Mouse (Mus musculus): ENCODE results near the gene Gne. TPM values are rescaled to one million over a fixed set of nuclear protein-coding genes. Genes with fewer than 3 reads are reported as not detected.

Gne gene
- polyA plus RNA-seq, 1 experiment from 2014 or later: 46.3 TPM

DNA sequence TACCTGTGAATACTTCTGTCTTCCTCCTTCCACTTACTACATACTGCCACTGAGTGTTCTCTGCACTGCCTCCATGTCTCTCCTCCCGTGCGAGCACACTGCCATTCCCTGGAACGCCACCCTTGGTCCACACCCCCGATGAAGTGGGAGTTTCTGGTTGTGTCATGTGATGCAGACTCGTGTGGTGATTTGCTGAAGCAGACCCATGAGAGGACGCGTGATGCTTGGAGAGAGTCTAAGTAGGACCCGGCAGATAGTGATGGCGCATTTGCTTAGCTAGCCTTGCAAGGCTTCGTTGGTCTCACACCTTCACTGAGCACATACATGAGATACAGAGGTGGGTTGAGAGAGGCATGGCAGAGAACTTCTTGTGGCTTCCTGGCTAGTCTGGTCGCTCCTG, 90.9 kb downstream of the Gne start:
- Histone ChIP-seq H3K4me3 (ENCODE audit: low read depth, low read length) (no peak overlapping the region), H3K9me3 (ENCODE audit: control insufficient read depth, low read length) (no peaks in the 10 kb centered on the region), H3K36me3 (ENCODE audit: control insufficient read depth, insufficient read depth, low read length) (no peaks in the 10 kb centered on the region), H3K9ac (ENCODE audit: low read depth, low read length) (no peak overlapping the region), H3K4me2 (no peak overlapping the region), H3K27ac (ENCODE audit: low read depth, low read length) (no peak overlapping the region), H3K27me3 (replicated peaks; ENCODE audit: control insufficient read depth, insufficient read depth, low read length) (no peaks in the 10 kb centered on the region), H3K4me1 (replicated peaks; ENCODE audit: control insufficient read depth, insufficient read depth, low read length) (no peaks in the 10 kb centered on the region)
- WGBS: 90% methylated on average over 11 of the region's 11 CpGs
- ATAC-seq (replicated peaks; ENCODE audit: low FRiP score) (no peak), DNase-seq (ENCODE audit: low spot score) (no peak)

- DNase-seq (ENCODE audit: low spot score) (no peak), ATAC-seq (replicated peaks; ENCODE audit: low FRiP score) (no peak)
- Histone ChIP-seq H3K36me3 (ENCODE audit: control insufficient read depth, insufficient read depth, low read length) (no peaks in the 10 kb centered on the region), H3K27ac (ENCODE audit: low read depth, low read length) (no peak overlapping the region), H3K4me1 (replicated peaks; ENCODE audit: control insufficient read depth, insufficient read depth, low read length) (no peaks in the 10 kb centered on the region), H3K9me3 (ENCODE audit: control insufficient read depth, low read length) (no peaks in the 10 kb centered on the region), H3K27me3 (replicated peaks; ENCODE audit: control insufficient read depth, insufficient read depth, low read length) (no peaks in the 10 kb centered on the region), H3K9ac (ENCODE audit: low read depth, low read length) (no peak overlapping the region), H3K4me3 (ENCODE audit: low read depth, low read length) (no peak overlapping the region), H3K4me2 (no peak overlapping the region)
- WGBS: 85% methylated on average over 3 of the region's 3 CpGs
Observed at GRCm38 (mm10) chr4:43988976-43989375, 95.0 kb downstream of the Gne start.

DNA sequence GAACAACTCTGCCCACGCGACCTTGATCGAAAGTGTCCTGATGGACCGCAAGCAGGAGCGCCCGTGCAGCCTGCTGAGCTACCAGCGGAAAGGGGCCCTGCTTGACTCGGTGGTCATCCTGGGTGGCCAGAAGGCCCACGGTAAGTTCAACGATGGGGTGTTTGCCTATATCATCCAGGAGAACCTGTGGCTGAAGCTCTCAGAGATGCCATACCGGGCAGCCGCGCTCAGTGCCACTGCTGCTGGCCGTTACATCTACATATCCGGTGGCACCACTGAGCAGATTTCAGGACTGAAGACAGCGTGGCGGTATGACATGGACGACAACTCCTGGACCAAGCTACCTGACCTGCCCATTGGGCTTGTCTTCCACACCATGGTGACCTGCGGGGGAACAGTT, 99.7 kb downstream of the Gne start:
- 87% methylated on average over 19 of the region's 19 CpGs for WGBS

More for the DNA sequence above, 99.7 kb downstream of the Gne start:
- peaks cover 3% of the 10 kb centered on the region; the same call in 1 of the 2 replicates for H3K4me1 ChIP-seq (replicated peaks; ENCODE audit: control insufficient read depth, insufficient read depth, low read length)
- H3K9ac ChIP-seq (ENCODE audit: low read depth, low read length): no peak overlapping the region
- H3K27ac ChIP-seq (ENCODE audit: low read depth, low read length): no peak overlapping the region
- no peaks in the 10 kb centered on the region for H3K27me3 ChIP-seq (replicated peaks; ENCODE audit: control insufficient read depth, insufficient read depth, low read length)
- DNase-seq (ENCODE audit: low spot score) (no peak), ATAC-seq (replicated peaks; ENCODE audit: low FRiP score) (no peak)
- no peak overlapping the region for H3K4me2 ChIP-seq
- H3K4me3 ChIP-seq (ENCODE audit: low read depth, low read length): no peak overlapping the region
- H3K36me3 ChIP-seq (ENCODE audit: control insufficient read depth, insufficient read depth, low read length): no peaks in the 10 kb centered on the region
- no peaks in the 10 kb centered on the region for H3K9me3 ChIP-seq (ENCODE audit: control insufficient read depth, low read length)

Other genes with a start within 250 kb of the Gne start
- not detected in 2 replicates for gene Olfr157, start 244.0 kb downstream of the Gne start, polyA plus RNA-seq (2014; fragmentation: Nextera tagmentation; extraction: Ambion mirVana)
- not detected in 2 replicates for gene Olfr155, start 232.6 kb downstream of the Gne start, polyA plus RNA-seq (2014; fragmentation: Nextera tagmentation; extraction: Ambion mirVana)
- gene Reck, start 208.6 kb downstream of the Gne start, polyA plus RNA-seq (2014; fragmentation: Nextera tagmentation; extraction: Ambion mirVana): 9.1 and 9.6 TPM in 2 replicates
- gene Glipr2, start 126.8 kb downstream of the Gne start, polyA plus RNA-seq (2014; fragmentation: Nextera tagmentation; extraction: Ambion mirVana): 71.4 and 81.6 TPM in 2 replicates
- not detected in 2 replicates for gene Ccin, start 100.7 kb downstream of the Gne start, polyA plus RNA-seq (2014; fragmentation: Nextera tagmentation; extraction: Ambion mirVana)
- 215 and 216 TPM in 2 replicates for gene Clta, start 79.7 kb downstream of the Gne start, polyA plus RNA-seq (2014; fragmentation: Nextera tagmentation; extraction: Ambion mirVana)
- gene Rnf38, start 149.6 kb upstream of the Gne start, polyA plus RNA-seq (2014; fragmentation: Nextera tagmentation; extraction: Ambion mirVana): 20.2 and 24.0 TPM in 2 replicates
- 36.0 and 42.7 TPM in 2 replicates for gene Melk, start 216.7 kb upstream of the Gne start, polyA plus RNA-seq (2014; fragmentation: Nextera tagmentation; extraction: Ambion mirVana)

Data from liver, embryonic 11.5 days (tissue).